Mouse (Mus musculus) kidney, adult 2 months (tissue): ENCODE results near the gene Zfp523.

ENCODE experiments used
- CTCF ChIP-seq: fragments of 200-500 bp; conservative IDR thresholded peaks from 2 replicates; pipeline ENCODE4 v1.5.1; 2011; ENCODE audit warnings: low read depth, mild to moderate bottlenecking, control low read depth, low read length, moderate library complexity, mixed read lengths; ENCODE audit not compliant: insufficient read depth, insufficient read length
- POLR2A ChIP-seq: fragments of 200-500 bp; IDR thresholded peaks from one replicate; pipeline ENCODE4 v1.6.1; 2011; ENCODE audit warnings: low read depth, low read length, control low read depth

DNA sequence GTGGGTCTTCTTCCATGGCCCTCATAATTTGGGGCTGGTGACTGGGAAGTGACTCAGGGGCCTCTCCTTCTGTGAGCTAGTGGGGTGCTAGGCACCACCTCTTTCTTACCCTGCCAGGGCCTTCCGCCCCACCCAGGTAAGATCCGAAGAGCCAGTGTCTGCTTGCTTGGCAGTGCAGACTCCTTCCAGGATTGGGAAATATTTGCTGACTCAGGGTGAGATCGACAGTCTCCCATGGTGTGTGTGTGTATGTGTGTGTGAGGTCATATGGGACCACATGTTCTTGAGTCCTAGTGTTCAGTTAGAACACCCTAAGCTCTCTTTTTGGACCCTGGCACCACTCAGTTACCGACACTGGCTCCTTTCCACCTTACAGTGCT lies 59.7 kb downstream of the Zfp523 start:
- TF ChIP-seq POLR2A (no peak), CTCF (no peak)
